Mouse (Mus musculus) lung, postnatal 0 days (tissue): ENCODE measurements around the gene Gm38394. TPM values are rescaled to one million over a fixed set of nuclear protein-coding genes. Genes with fewer than 3 reads are reported as not detected.

Experiments used
- ATAC-seq: fragments of 200-750 bp; cut with Nextera tagmentation; 2 replicates; pipeline ENCODE4 v1.8.0; 2017; ENCODE audit warnings: moderate library complexity
- DNase-seq: peaks from one replicate; pipeline ENCODE4 v3.0.0-alpha.2; 2016; ENCODE audit warnings: low spot score
- H3K27ac ChIP-seq: fragments of 300-500 bp; sonication (generic); 2 replicates; pipeline ENCODE4 v1.5.1; 2014; ENCODE audit warnings: antibody characterized with exemption, mild to moderate bottlenecking, low read length, mixed read lengths
- H3K27me3 ChIP-seq: fragments of 300-500 bp; sonication (generic); replicated peaks from 2 replicates; pipeline ENCODE4 v1.6.1; 2014; ENCODE audit warnings: low read length, mixed read lengths; ENCODE audit not compliant: insufficient read depth
- H3K36me3 ChIP-seq: fragments of 300-500 bp; sonication (generic); 2 replicates; pipeline ENCODE4 v1.6.1; 2014; ENCODE audit warnings: low read length, mixed read lengths; ENCODE audit not compliant: insufficient read depth
- H3K4me1 ChIP-seq: fragments of 300-500 bp; sonication (generic); 2 replicates; pipeline ENCODE4 v1.6.1; 2014; ENCODE audit warnings: antibody characterized with exemption, low read depth, low read length, mixed read lengths; ENCODE audit not compliant: insufficient read depth
- H3K4me2 ChIP-seq: fragments of 300-500 bp; sonication (generic); replicated peaks from 2 replicates; pipeline ENCODE4 v1.6.1; 2014; ENCODE audit warnings: low read depth, mild to moderate bottlenecking, low read length, moderate library complexity, mixed read lengths
- H3K4me3 ChIP-seq: fragments of 300-500 bp; sonication (generic); 2 replicates; pipeline ENCODE4 v1.5.1; 2014; ENCODE audit warnings: low read depth, low read length
- H3K9ac ChIP-seq: fragments of 300-500 bp; sonication (generic); replicated peaks from 2 replicates; pipeline ENCODE4 v1.6.1; 2014; ENCODE audit warnings: low read depth, mild to moderate bottlenecking
- H3K9me3 ChIP-seq: fragments of 300-500 bp; sonication (generic); 2 replicates; pipeline ENCODE4 v1.6.1; 2016; ENCODE audit warnings: low read length, mixed read lengths
- CTCF ChIP-seq: IDR thresholded peaks from 2 replicates; pipeline ENCODE4 v1.5.1; 2016; ENCODE audit warnings: antibody characterized with exemption, mild to moderate bottlenecking
- EP300 ChIP-seq: IDR thresholded peaks from 2 replicates; pipeline ENCODE4 v1.6.1; 2016; ENCODE audit warnings: antibody characterized with exemption, mild to moderate bottlenecking, control low read depth
- WGBS: fragments of 180-500 bp; shearing (Covaris S2); extraction: QIAGEN DNeasy Blood & Tissue Kit; methylation state at CpG from one replicate; pipeline ENCODE4 v1.1.7; 2014; 5-methylcytosine and 5-hydroxymethylcytosine counted together
- polyA plus RNA-seq: library from polyadenylated mRNA; unstranded; fragments of >200 nt; fragmentation: Nextera tagmentation; extraction: Ambion mirVana; gene quantifications from 2 replicates; pipeline ENCODE4 v1.2.1, GENCODE M21; 2015

The Gm38394 gene
- polyA plus RNA-seq, 1 experiment from 2014 or later, result 3.8 TPM

DNA sequence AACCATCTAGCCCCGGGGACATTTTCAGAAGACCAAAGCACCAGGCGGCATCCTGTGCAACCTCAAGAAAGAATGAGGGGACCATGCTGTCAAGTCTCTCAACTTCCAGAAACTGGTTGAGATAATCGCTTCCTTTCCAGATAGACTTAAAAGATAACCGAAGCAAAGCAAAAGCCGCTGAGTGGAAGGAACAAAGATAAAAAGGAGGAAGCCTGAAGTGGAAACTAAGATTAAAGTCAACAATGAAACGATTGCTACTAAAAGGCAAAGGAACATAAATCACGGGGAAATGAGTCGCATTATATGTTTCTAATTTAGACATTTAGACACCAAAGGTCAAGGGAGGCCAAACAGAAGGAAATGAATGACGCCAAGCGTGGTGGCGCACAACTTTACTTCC, 89.8 kb downstream of the Gm38394 start:
- H3K9me3 ChIP-seq, result peaks cover 1% of the 10 kb centered on the region
- H3K4me3 ChIP-seq, result no peak overlapping the region
- no peak overlapping the region for H3K27ac ChIP-seq
- 31% methylated on average over 11 of the region's 11 CpGs for WGBS
- no peak overlapping the region for H3K4me2 ChIP-seq
- no peaks in the 10 kb centered on the region for H3K36me3 ChIP-seq
- no peaks in the 10 kb centered on the region for H3K4me1 ChIP-seq
- ATAC-seq (peak; percentile 35; the same call in 1 of the 2 replicates), DNase-seq (peak; percentile 44)
- TF ChIP-seq EP300, result peak; percentile 59
- no peak for TF ChIP-seq CTCF
- H3K27me3 ChIP-seq, result no peaks in the 10 kb centered on the region
- no peak overlapping the region for H3K9ac ChIP-seq

Other genes starting within 250 kb of the Gm38394 start
- 13.8 and 14.8 TPM in 2 replicates for gene Sox13, start 236.9 kb downstream of the Gm38394 start, polyA plus RNA-seq
- gene Snrpe, start 51.0 kb downstream of the Gm38394 start, polyA plus RNA-seq, result 289 and 306 TPM in 2 replicates
- gene Zbed6, start 433 bp downstream of the Gm38394 start, polyA plus RNA-seq, result not detected in 2 replicates
- gene Lax1, start 28.8 kb upstream of the Gm38394 start, polyA plus RNA-seq, result 0.30 and 0.33 TPM in 2 replicates
- gene Atp2b4, start 139.7 kb upstream of the Gm38394 start, polyA plus RNA-seq, result 7.8 and 8.5 TPM in 2 replicates
- gene Optc, start 246.7 kb upstream of the Gm38394 start, polyA plus RNA-seq, result 0.15 and 0.31 TPM in 2 replicates